Mouse (Mus musculus): Measurements from ENCODE around the gene Fezf2. TPM values are rescaled to one million over a fixed set of nuclear protein-coding genes. Genes with fewer than 3 reads are reported as not detected.

Fezf2 gene
- total RNA-seq, 2 experiments from 2014 or later = 40.4 to 46.2 TPM

DNA sequence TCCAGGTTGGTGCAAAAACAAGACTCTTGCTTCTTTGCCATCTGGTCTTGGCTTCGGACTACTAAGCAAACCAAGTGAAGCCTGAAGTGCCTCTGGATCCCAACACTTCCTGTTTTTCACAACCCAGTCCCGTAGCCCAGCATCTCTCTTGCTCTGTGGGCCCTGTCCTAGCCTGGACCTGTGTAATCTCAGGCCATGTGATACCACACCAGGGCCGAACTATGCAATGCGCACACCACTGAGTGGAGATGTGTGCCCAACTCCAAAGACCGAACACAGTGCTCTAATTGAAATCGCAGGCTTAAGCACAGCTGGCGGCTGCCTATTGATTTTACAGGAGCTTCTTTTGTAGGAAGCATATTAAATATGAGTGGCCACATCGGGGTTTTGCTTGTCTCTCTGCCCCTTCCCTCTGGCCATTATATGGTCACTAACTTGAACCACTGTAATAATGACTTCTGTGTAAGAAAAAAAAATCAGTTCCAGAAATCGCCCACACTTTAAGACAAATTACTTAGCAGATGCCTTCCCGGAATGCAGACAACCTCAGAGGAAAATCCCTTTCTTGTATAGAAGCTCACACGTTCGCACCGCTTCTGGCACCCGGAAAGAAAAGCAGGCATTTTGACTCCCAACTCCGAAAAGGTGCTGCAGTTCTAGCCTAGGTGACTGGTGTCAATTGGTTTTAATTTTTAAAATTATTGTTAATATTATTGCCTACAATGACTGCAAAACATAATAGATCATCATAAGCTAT, 1.5 kb upstream of the Fezf2 start:
- Histone ChIP-seq H3K27ac (0 out of 2 replicates have a peak overlapping the region, but pooled peaks have one; percentile 18), H3K4me3 (no peak overlapping the region)
- DNase-seq (ENCODE audit: low spot score in 2 of 2) = no peak
- TF ChIP-seq CTCF (conservative IDR thresholded peaks at IDR 0.05) = no peak

DNA sequence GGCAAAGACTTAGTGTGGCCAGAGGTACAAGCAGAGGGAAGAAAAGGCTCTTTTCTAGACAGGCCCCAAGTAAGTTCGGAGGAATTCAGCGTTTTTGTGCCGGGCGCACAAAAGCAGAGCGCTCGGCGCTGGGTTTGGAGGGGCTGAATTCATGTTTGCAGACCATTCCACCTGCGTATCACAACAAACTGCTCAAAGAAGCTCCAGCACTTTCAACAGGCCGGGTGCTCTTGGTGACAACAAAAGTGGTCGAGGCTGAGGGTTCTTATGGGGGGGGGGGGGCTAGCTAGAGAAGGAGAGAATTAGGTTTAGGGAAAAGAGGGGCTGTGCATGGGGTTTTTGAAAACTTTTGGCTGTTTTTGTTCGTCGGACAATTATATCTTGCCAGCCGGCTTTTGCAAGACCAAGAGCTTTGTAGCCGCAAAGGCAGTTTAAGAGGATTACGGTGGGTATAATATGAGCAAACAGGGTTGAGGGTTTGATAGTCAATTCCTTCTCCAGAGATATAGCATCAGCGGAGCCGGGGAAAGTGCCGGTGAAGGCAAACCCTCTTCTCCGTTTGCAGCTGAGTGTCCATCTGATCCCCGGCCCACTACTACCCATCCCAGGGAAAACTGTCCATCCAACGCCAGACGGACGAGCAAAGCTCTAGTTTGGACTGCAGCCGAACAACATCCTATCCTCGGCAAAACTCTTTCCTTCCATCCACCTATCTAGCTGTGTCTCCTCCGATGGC, 956 bp downstream of the Fezf2 start:
- TF ChIP-seq CTCF (conservative IDR thresholded peaks at IDR 0.05) = no peak
- Histone ChIP-seq H3K27ac (peak overlapping the region; percentile 92), H3K4me3 (peak overlapping the region; percentile 61)
- no peak for DNase-seq (ENCODE audit: low spot score in 2 of 2)

DNA sequence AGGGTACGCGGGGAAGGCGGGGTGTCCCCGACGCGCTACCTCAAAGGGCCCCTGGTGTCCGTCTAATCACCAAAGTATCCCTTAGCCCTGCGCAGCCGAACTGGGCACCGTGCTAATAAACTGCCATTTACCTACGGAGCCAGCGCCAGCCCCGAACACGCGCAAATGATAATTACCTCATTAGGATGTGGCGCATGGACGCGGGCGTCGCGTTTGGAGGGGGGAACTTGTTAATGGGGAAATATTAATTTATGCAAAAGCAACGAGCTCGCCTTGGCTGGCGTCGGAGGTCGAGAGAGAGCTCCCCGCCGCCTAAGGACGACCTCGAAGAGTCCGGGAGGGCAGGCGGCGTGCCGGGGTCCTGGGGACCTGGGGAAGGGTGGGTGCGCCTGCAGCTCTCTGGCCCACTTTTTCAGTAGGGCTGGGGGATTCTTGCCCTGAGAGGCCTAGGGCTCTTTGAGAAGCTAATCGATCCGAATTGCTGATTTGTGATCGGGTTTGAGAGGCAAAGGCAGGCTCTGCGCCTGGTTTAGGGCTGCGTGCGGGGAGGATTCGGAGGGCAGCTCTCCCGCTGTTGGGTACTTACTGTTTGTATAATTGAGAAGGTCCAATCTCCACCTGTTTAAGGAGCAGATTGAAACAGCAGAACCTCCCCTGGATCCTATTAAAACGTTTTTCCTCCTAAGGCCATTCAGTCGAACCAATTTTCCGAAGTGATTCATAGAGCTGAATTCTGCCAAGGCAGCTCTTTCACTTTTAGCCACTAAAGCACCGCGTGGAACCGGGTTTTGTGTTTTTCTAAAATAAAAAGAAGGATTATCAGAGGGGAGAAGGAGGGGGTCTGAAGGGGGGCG, 1.8 kb downstream of the Fezf2 start:
- H3K4me3 ChIP-seq = peak overlapping the region; percentile 61

DNA sequence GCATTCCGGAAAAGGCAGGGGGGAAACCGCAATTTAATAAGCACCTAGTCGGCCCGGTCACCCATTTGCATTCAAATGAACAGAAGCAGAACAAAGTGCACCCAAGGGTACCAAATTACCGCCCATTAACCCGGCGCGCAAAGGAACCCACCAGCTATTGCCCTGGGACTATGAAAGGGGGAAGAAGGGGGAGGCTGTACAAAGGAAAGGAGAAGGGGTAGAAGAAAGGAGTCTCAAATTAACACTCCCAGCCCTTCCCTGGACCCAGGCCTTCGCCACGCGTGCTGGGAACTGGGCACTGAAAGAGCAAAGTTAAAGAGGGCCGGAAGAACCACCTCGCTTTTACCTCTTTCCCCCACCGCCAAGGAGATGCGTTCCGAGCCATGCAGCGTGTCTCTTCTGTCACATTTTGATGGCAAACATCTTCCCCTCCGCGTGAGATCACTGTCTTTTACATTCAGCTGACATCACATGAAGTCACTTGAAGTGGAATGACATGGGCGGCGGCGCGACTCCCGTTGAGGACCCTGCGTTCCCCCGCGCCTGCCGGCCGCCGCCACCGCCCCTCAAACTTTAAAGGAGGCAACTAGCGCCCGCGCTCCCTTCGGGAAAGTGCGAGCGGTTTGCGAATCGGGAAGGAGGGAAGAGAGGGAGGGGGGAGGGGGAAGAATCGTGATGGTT, 2.6 kb downstream of the Fezf2 start:
- TF ChIP-seq CTCF (conservative IDR thresholded peaks at IDR 0.05) = no peak
- H3K4me3 ChIP-seq = peak overlapping the region; percentile 61
- DNase-seq (ENCODE audit: low spot score in 2 of 2) = peak in 1 of 2 experiments; percentile 29
- H3K27ac ChIP-seq = peak overlapping the region; percentile 92

More for the DNA sequence above, 1.8 kb downstream of the Fezf2 start:
- TF ChIP-seq CTCF (conservative IDR thresholded peaks at IDR 0.05) = no peak
- H3K27ac ChIP-seq = peak overlapping the region; percentile 92
- DNase-seq (ENCODE audit: low spot score in 2 of 2) = peak in 1 of 2 experiments; percentile 43

DNA sequence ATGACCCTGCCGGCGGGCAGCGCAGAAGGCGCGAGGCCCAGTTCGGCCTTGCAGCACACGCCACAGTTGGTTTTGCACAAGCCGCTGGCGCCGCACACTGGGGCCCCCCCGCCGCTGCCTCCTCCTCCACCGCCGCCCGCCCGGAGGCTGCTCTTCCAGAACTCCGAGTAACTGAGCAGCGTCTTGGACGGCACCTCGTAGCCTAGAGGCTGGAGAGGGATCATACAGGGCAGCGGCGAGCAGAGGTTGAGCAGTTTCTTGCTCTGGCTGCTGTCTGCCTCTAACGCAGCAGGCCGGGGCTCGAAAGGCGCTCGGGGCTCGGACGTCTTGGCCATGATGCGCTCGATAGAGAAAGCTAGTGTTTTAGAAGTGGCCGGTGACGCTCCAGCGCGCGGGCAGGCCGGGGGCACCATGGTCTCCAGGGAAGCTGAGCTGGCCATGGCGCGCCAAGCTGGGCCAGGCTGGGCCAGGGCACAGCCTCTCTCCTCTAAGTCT, 3.2 kb downstream of the Fezf2 start:
- H3K4me3 ChIP-seq = peak overlapping the region; percentile 61
- peak in 1 of 2 experiments; percentile 32 for DNase-seq (ENCODE audit: low spot score in 2 of 2)
- peak overlapping the region; percentile 92 for H3K27ac ChIP-seq
- TF ChIP-seq CTCF (conservative IDR thresholded peaks at IDR 0.05) = no peak

DNA sequence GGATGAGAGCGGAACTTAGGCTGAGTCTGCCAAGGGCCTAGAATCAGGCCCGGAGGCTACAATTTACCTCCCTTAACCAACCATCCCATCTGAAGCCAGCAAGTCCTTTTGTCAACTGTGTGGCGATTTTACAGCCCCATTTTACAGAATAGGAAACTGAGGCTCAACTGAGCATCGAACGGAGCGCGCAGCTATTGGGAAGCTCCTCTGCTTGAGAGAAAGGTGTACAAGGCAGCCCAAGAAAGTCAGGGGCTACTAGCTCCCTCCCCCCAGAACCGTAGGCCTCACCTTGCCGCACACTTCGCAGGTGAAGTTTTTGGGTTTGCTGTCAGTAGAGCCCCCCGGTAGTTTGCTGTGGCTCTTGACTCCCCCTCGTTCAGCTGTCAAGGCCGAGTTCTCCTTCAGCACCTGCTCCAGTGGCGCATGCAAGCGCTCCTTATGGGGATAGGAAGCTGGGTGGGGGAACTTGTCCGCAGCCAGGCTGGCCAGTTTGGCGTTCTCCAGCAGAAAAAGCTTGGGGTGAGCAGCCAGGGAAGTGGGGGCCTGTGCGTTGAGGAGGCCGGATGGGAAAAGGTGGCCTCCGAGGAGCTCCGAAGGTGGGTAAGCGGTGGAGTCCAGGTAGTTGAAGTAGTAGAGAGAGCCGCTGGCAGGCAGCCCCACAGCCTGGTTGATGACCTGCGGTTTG, 3.8 kb downstream of the Fezf2 start:
- TF ChIP-seq CTCF (conservative IDR thresholded peaks at IDR 0.05) = no peak
- peak overlapping the region; percentile 61 for H3K4me3 ChIP-seq
- no peak for DNase-seq (ENCODE audit: low spot score in 2 of 2)
- H3K27ac ChIP-seq = peak overlapping the region; percentile 92

DNA sequence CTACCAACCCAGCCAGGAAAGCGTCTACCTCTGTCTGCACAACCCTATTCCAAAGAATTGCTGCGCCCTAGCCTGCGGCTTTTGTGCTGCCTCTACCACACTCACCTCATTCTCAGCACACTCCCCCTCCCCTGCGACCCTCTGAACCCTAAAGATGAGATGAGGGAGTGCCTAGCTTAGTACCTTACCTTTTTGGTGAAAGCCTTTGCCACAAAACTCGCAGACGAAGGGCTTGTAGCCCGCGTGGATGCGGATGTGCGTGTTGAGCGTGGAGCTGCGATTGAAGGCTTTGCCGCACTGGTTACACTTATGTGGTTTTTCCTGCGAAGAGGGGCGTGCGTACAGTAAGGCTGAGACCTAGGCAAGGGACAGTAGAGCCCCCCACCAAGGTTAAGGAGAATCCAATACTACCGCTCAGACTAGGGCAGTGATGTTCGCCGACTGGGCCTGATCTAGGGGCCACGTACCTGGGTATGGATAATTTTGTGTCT, 4.5 kb downstream of the Fezf2 start:
- no peak for TF ChIP-seq CTCF (conservative IDR thresholded peaks at IDR 0.05)
- H3K27ac ChIP-seq = peak overlapping the region; percentile 92
- H3K4me3 ChIP-seq = peak overlapping the region; percentile 61
- DNase-seq (ENCODE audit: low spot score in 2 of 2) = no peak

DNA sequence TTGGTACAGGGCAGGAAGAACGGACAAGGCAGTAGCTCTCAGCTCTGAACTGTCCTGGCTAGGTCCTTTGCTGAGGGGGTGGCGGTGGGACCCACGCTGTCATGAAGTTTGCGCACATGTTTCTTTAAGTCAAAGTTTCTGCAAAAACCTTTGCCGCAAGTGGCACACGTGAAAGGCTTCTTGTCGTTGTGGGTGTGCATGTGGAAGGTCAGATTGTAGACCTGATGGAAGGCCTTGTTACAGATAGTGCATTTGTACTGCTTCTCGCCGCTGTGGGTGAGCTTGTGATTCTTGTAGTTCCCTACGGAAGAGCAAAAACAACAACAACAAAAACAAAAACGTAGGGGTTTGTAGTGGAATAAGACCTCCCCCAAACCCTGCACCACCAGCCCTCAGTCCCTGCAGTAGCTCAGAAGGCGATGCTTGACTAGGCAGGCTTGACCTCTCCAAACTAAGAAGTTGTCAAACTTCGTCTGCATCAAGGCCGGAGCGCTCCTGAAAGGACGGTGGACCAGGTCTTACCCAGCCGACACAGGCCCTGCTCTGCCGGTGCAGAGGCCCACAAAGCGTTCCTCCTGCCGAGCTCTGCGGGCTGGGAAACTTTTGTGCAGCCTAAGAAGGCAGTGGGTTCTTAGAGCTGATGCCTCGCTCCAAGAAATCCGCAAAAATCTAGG, 5.4 kb downstream of the Fezf2 start:
- H3K4me3 ChIP-seq = peak overlapping the region; percentile 61
- no peak for TF ChIP-seq CTCF (conservative IDR thresholded peaks at IDR 0.05)
- peak overlapping the region; percentile 92 for H3K27ac ChIP-seq

DNA sequence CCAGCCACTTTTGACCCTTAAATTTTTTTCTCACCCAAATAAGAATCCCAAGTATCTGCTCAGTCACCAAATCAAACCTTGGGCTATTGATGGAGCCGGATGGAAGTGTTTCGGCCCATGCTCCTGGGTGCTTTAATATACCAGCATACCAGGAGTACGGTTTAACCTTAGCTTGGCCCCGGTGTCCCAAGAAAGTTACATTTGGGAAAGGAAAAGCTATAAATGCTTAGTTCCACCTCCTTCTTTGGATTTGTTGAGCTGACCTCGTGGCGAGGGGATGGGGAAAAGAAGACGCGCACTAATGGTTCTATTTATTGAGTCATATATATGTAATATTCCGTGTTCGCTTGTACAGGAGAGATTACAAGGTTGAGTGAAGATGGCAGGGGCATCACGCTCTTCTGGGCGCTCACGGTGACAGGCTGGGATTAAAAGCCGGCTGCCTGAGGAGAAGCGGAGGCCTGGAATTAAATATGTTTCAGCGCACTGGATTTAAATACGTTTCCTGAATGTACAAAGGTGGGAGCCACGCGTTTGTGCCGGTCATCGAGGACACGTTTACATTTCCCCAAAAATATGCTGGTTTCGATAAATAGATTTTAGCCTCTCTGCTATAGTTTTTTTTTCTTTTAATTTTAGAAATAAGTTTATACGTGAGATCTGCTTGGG, 6.1 kb downstream of the Fezf2 start:
- H3K27ac ChIP-seq = peak overlapping the region; percentile 92
- no peak for DNase-seq (ENCODE audit: low spot score in 2 of 2)
- peak overlapping the region; percentile 61 for H3K4me3 ChIP-seq
- TF ChIP-seq CTCF (conservative IDR thresholded peaks at IDR 0.05) = no peak

More for the DNA sequence above, 5.4 kb downstream of the Fezf2 start:
- no peak for DNase-seq (ENCODE audit: low spot score in 2 of 2)

DNA sequence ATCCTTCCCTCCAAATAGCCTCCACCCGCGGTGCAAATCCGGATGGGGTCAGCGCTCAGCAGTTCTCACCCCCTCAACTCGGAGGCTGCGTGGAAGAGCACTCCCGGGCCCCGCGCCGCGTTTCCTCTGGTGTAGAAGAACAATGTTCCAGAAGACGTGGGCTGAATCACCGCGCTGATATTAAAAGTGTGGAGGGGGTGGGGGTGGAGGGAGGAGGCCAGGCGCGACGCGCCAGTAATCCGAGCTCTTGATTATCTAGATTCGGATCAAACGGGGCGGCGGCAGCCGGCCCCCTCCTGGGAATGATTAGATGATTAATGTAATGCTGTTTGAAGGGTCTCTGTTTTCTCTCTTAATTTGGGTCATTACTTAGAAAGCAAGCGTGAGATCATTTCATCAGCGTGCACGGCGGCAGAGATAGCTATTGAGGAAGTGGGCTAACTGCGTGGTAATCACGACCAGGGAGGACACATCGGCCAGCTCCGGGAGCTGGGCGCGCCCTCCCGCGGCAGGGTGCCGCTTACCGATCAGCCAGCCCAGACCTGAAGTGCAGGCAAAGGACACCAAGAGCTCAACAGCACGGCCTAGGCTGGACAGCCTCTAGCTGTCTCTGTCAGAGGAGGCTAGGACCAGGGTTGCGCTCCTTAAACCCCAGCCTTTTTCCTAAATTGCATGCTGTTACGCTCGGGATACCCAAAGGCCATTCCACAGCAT, 6.8 kb downstream of the Fezf2 start:
- peak overlapping the region; percentile 92 for H3K27ac ChIP-seq

More for the DNA sequence above, 6.8 kb downstream of the Fezf2 start:
- peak overlapping the region; percentile 61 for H3K4me3 ChIP-seq
- no peak for DNase-seq (ENCODE audit: low spot score in 2 of 2)
- peak; percentile 45 for TF ChIP-seq CTCF (conservative IDR thresholded peaks at IDR 0.05)
